Mouse (Mus musculus) megakaryocyte, adult 5-6 weeks (primary cell): Measurements from ENCODE around the gene Mgat5. TPM values are rescaled to one million over a fixed set of nuclear protein-coding genes. Genes with fewer than 3 reads are reported as not detected.

Experiments used
- ATAC-seq: 2 replicates; pipeline ENCODE4 v1.8.0; 2016; ENCODE audit warnings: mild to moderate bottlenecking, inconsistent platforms; ENCODE audit not compliant: poor library complexity, severe bottlenecking
- total RNA-seq, 2 experiments: library from RNA; stranded (forward) in 1 of 2; stranded (reverse) in 1 of 2; fragments of 153-499, 151-499 nt in 1 of 2; fragments of 221-1000, 200-1000 nt in 1 of 2; gene quantifications; 2 replicates each; pipeline versions ENCODE4 v1.2.3 to v1.2.4; 2015 to 2017

Gene Mgat5
- total RNA-seq, 2 experiments from 2014 or later: 14.4 to 15.9 TPM

- no peak for ATAC-seq
Observed at GRCm38 (mm10) chr1:127257005-127257404, 52.2 kb downstream of the Mgat5 start.

GRCm38 (mm10) chr1:127259669-127260068 lies 54.9 kb downstream of the Mgat5 start:
- ATAC-seq: no peak

- 0 out of 2 replicates have a peak, but pooled peaks have one; percentile 18 for ATAC-seq
Observed at GRCm38 (mm10) chr1:127260969-127261368, 56.2 kb downstream of the Mgat5 start.

GRCm38 (mm10) chr1:127262170-127262837 lies 57.5 kb downstream of the Mgat5 start:
- ATAC-seq: no peak

- no peak for ATAC-seq
Observed at GRCm38 (mm10) chr1:127267985-127268384, 63.2 kb downstream of the Mgat5 start.

GRCm38 (mm10) chr1:127269343-127269742 lies 64.5 kb downstream of the Mgat5 start:
- ATAC-seq: no peak

- peak; percentile 54 for ATAC-seq
Observed at GRCm38 (mm10) chr1:127270273-127271020, 65.6 kb downstream of the Mgat5 start.

- ATAC-seq: peak; percentile 34; the same call in 1 of the 2 replicates
Observed at GRCm38 (mm10) chr1:127271156-127271555, 66.3 kb downstream of the Mgat5 start.

GRCm38 (mm10) chr1:127273363-127273762 lies 68.5 kb downstream of the Mgat5 start:
- no peak for ATAC-seq

GRCm38 (mm10) chr1:127275572-127276324 lies 70.9 kb downstream of the Mgat5 start:
- no peak for ATAC-seq

- ATAC-seq: peak; percentile 75
Observed at GRCm38 (mm10) chr1:127278067-127278466, 73.3 kb downstream of the Mgat5 start.

GRCm38 (mm10) chr1:127280256-127280655 lies 75.4 kb downstream of the Mgat5 start:
- no peak for ATAC-seq

GRCm38 (mm10) chr1:127284975-127285374 lies 80.2 kb downstream of the Mgat5 start:
- no peak for ATAC-seq

- ATAC-seq: no peak
Observed at GRCm38 (mm10) chr1:127287505-127287904, 82.7 kb downstream of the Mgat5 start.

GRCm38 (mm10) chr1:127290879-127291278 lies 86.1 kb downstream of the Mgat5 start:
- no peak for ATAC-seq

GRCm38 (mm10) chr1:127291721-127292120 lies 86.9 kb downstream of the Mgat5 start:
- ATAC-seq: 0 out of 2 replicates have a peak, but pooled peaks have one; percentile 5

- no peak for ATAC-seq
Observed at GRCm38 (mm10) chr1:127293286-127293685, 88.5 kb downstream of the Mgat5 start.

GRCm38 (mm10) chr1:127296815-127297214 lies 92.0 kb downstream of the Mgat5 start:
- ATAC-seq: peak; percentile 63

GRCm38 (mm10) chr1:127299774-127300173 lies 95.0 kb downstream of the Mgat5 start:
- ATAC-seq: 0 out of 2 replicates have a peak, but pooled peaks have one; percentile 1

GRCm38 (mm10) chr1:127301038-127301437 lies 96.2 kb downstream of the Mgat5 start:
- ATAC-seq: no peak

GRCm38 (mm10) chr1:127302620-127303019 lies 97.8 kb downstream of the Mgat5 start:
- peak; percentile 28; the same call in 1 of the 2 replicates for ATAC-seq
